Mouse (Mus musculus) Patski (cell line): ENCODE measurements around the gene Parp11. TPM values are rescaled to one million over a fixed set of nuclear protein-coding genes. Genes with fewer than 3 reads are reported as not detected.

ENCODE experiments used
- ATAC-seq: fragments of 100-300 bp; one replicate; pipeline ENCODE4 v1.8.0; 2021
- CTCF ChIA-PET: fragments of 350-600 bp; sonication (Branson Sonifier 250); formaldehyde crosslinking; loops from one replicate; lab custom pipeline; 2022; ENCODE audit warnings: inconsistent platforms; lab: Charles Lee
- POLR2A ChIA-PET: fragments of 350-600 bp; sonication (Branson Sonifier 250); formaldehyde crosslinking; loops from one replicate; lab custom pipeline; 2022; ENCODE audit warnings: antibody characterized with exemption, inconsistent platforms; lab: Charles Lee
- DNase-seq: peaks from one replicate; pipeline ENCODE4 v3.0.0-alpha.2; 2011; ENCODE audit warnings: low read depth, low spot score
- H3K27me3 ChIP-seq: fragments of 371-371 bp; one replicate; pipeline ENCODE4 v1.5.1; 2021
- CTCF ChIP-seq: fragments of 100-300 bp; IDR thresholded peaks from one replicate; pipeline ENCODE4 v1.5.1; 2021
- in situ Hi-C: fragments of 300-500 bp; cut with MboI; formaldehyde crosslinking; loops from 3 replicates; pipeline ENCODE4 v1.11.1; 2018; ENCODE audit warnings: low pct_unique_long_range_greater_than_20kb, mixed read lengths
- polyA plus RNA-seq: library from polyadenylated mRNA; unstranded; gene quantifications from one replicate; pipeline ENCODE4 v1.2.3, GENCODE M21; 2021

Parp11 gene
- polyA plus RNA-seq, 1 experiment from 2014 or later: 17.2 TPM

- TF ChIP-seq CTCF: no peak
- in situ Hi-C loops: no loop called here
- ChIA-PET CTCF (no interaction called here), POLR2A (no interaction called here)
- DNase-seq: no peak
- peaks cover 13% of the 10 kb centered on the region for H3K27me3 ChIP-seq
- ATAC-seq: no peak
Observed at GRCm38 (mm10) chr6:127522326-127522725, 75.7 kb downstream of the Parp11 start.

DNA sequence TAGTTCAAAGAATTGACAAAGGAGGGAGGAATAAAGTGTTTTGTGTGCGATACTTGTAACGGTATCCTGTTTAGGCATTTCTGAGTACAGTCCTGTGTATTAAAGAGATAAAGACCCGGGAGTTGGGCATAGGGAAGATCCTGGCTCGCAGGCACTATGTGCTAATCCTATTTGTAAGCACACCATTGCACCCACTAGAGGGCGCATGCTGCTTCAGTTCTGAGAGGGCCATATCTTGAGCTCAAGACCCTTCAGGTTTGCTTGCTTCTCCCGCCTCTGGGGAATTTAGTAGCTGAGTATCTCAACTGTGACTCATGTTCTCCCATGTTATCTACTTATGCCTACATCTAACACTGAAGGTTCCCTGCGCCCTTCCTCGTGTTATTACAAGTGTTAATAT is 77.8 kb downstream of the Parp11 start:
- in situ Hi-C loops: no loop called here
- POLR2A ChIA-PET: no interaction called here
- peaks cover 18% of the 10 kb centered on the region for H3K27me3 ChIP-seq
- CTCF ChIA-PET: no interaction called here
- DNase-seq (no peak), ATAC-seq (no peak)
- peak; percentile 72 for TF ChIP-seq CTCF

DNA sequence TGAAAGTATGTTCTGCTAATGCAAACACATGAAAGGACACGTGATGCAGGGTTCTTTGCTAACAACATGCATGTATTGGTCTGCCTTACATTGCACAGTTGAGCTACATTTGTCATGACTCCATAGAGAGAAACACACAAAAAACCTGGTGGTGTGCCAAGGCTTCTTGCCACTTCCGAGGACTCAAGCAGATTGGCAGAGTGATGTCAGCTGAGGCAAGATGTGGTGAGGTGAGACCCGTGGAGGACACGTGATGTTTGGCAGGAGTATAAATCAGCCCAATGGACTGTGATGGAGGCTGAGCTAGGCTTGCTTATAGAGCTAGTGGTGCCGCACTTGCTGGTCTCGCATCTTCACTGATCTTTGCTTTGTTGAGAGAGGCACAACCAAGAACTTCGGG is 82.0 kb downstream of the Parp11 start:
- in situ Hi-C loops: no loop called here
- no peak for TF ChIP-seq CTCF
- CTCF ChIA-PET: interaction anchor here (1.1 kb wide), 1 partner anchor 55 kb away, joined by 3 read pairs; no protein-coding TSS in a partner anchor
- no peak for ATAC-seq
- H3K27me3 ChIP-seq: peaks cover 13% of the 10 kb centered on the region
- no peak for DNase-seq
- POLR2A ChIA-PET: no interaction called here

DNA sequence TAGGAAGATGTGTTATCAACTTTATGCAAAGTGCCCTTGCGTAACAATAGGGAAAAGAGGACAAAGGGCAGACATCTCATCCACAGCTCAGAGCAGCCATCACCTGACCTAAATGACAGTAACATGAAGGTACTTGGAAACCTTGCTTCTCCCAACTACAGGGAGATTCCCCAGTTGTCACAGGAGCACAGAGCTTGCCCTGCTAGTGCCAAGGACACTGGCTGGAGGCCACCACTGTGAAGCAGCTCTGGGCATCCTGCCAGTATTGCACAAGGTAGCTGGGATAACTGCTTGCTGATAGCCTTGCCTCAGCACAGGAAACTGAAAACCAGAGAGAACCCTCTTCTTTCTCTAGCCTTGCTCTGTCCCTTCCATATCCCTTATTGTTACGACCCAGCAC is 82.8 kb downstream of the Parp11 start:
- ChIA-PET CTCF (interaction anchor here (1.1 kb wide), 1 partner anchor 54 kb away, joined by 3 read pairs; no protein-coding TSS in a partner anchor), POLR2A (interaction anchor here (0.7 kb wide), 1 partner anchor 219 kb away, joined by 4 read pairs; no protein-coding TSS in a partner anchor)
- ATAC-seq (peak; percentile 47), DNase-seq (peak; percentile 12)
- H3K27me3 ChIP-seq: peaks cover 16% of the 10 kb centered on the region
- in situ Hi-C loops: no loop called here
- no peak for TF ChIP-seq CTCF

GRCm38 (mm10) chr6:127530206-127530605 is 83.6 kb downstream of the Parp11 start:
- TF ChIP-seq CTCF: no peak
- peaks cover 18% of the 10 kb centered on the region for H3K27me3 ChIP-seq
- CTCF ChIA-PET: interaction anchor here (2.1 kb wide), 1 partner anchor 27 kb away, joined by 5 read pairs; no protein-coding TSS in a partner anchor
- in situ Hi-C loops: no loop called here
- no peak for DNase-seq
- POLR2A ChIA-PET: no interaction called here
- no peak for ATAC-seq

DNA sequence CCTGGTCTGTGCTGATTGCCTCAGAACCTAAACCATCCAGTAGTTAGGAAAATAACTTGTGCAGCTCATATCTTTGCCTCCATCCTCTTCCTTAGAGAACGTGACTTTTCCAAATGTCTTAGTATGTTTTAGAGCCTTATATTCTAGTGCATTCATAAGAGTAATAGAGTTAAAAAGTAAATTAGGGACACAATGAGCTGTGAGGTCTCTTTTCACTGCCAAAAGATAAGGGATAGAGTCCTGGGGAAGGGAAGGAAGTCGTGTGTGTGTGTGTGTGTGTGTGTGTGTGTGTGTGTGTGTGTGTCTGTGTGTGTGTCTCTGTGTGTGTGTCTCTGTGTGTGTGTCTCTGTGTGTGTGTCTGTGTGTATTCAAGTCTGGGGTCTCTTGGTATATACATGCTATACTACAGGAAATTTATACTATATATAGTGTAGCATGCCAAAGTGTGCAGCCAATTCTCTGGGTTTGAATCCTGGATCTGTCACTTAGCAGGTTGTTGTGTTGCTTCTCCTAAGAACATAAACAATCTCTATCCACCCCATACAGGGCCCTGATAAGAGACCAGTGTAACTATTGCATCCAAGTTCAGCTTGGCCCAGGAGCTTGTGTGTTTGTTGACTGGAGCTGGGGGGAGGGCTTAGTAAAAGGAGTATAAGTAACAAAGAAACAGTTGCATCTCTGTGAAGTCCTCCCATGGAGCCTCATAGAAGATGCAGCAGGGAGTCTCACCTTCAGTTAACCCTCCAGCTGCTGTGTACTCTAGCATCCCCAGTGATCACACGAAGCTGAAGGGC is 85.0 kb downstream of the Parp11 start:
- in situ Hi-C loops: no loop called here
- no peak for ATAC-seq

GRCm38 (mm10) chr6:127532304-127532703 is 85.7 kb downstream of the Parp11 start:
- POLR2A ChIA-PET: no interaction called here

More for the DNA sequence above, 85.0 kb downstream of the Parp11 start:
- no peak for TF ChIP-seq CTCF
- no peak for DNase-seq
- H3K27me3 ChIP-seq: peaks cover 26% of the 10 kb centered on the region
- ChIA-PET CTCF (interaction anchor here (2.1 kb wide), 1 partner anchor 28 kb away, joined by 5 read pairs; no protein-coding TSS in a partner anchor), POLR2A (no interaction called here)

DNA sequence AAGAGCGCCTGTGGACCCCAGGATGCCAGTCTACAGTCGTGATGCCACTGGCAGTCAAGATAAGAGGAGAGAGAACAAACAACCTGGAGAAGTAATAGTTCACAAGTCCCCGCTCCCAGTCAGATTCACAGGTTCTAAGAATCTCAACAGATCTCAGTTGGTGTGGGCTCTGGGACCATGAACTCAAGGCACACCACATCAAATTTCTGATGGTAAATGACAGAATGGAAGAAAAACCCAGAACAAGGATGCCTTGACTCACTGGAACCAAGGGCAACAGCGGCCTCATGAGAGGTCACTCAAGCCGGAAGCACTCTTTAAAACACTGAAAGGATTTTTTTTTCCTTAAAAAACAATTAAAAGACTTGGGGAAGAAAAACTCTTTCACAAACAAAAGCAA is 87.1 kb downstream of the Parp11 start:
- peaks cover 37% of the 10 kb centered on the region for H3K27me3 ChIP-seq
- in situ Hi-C loops: no loop called here
- DNase-seq (no peak), ATAC-seq (no peak)
- no peak for TF ChIP-seq CTCF
- CTCF ChIA-PET: no interaction called here
- POLR2A ChIA-PET: no interaction called here

More at GRCm38 (mm10) chr6:127532304-127532703, 85.7 kb downstream of the Parp11 start:
- ATAC-seq (no peak), DNase-seq (no peak)
- CTCF ChIA-PET: interaction anchor here (2.1 kb wide), 1 partner anchor 29 kb away, joined by 5 read pairs; no protein-coding TSS in a partner anchor
- TF ChIP-seq CTCF: no peak
- in situ Hi-C loops: no loop called here
- H3K27me3 ChIP-seq: peaks cover 31% of the 10 kb centered on the region

DNA sequence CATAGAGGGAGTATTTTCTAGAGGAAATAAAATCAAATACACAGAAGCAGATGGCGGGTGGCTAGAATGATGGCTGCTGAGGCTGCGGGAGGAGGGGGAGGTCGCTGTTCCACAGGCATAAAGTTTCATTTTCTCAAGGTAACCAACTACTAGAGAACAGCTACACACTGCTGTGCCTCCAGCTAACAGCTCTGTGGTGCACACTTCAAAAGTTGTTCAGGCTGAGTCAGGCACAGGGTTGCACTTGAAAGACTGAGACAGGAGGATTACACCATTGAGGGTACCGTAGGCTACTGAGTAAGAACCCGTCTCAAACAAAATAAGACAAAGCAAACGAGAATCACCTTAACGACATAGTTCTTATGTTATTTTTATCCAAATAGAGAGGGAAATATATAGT is 90.4 kb downstream of the Parp11 start:
- H3K27me3 ChIP-seq: peaks cover 62% of the 10 kb centered on the region
- no peak for TF ChIP-seq CTCF
- in situ Hi-C loops: no loop called here
- ATAC-seq: no peak
- ChIA-PET POLR2A (no interaction called here), CTCF (no interaction called here)
- no peak for DNase-seq

DNA sequence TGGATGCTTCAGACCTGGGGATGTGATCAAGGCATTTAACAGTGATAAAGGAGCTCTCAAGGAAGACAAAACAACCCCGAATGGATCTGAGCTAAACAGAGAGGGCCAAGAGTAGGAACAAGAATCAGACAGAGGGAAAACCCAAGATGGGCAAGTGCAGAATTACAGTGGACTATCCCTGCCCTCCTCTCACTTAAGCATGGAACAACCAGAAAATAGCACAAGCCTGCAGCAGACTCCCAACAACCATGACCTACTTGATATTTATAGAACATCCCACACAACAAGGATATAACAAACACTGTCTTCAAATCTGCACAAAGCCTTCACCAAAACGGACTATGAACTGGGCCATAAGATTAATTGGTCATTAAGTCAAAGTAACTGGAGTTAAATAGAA is 91.5 kb downstream of the Parp11 start:
- no peak for TF ChIP-seq CTCF
- DNase-seq (no peak), ATAC-seq (no peak)
- H3K27me3 ChIP-seq: peaks cover 64% of the 10 kb centered on the region
- ChIA-PET CTCF (no interaction called here), POLR2A (interaction anchor here (0.6 to 0.7 kb wide), 2 partner anchors 147 to 313 kb away, joined by 3 to 5 read pairs; no protein-coding TSS in a partner anchor)
- in situ Hi-C loops: no loop called here

- in situ Hi-C loops: no loop called here
- H3K27me3 ChIP-seq: peaks cover 64% of the 10 kb centered on the region
- ChIA-PET POLR2A (no interaction called here), CTCF (interaction anchor here (0.7 kb wide), 1 partner anchor 42 kb away, joined by 3 read pairs; no protein-coding TSS in a partner anchor)
- DNase-seq (no peak), ATAC-seq (no peak)
- no peak for TF ChIP-seq CTCF
Observed at GRCm38 (mm10) chr6:127539226-127539625, 92.6 kb downstream of the Parp11 start.
